Mouse (Mus musculus) CH12.LX (cell line): ENCODE data around the gene Adam15. TPM values are rescaled to one million over a fixed set of nuclear protein-coding genes. Genes with fewer than 3 reads are reported as not detected.
A peak's percentile ranks its signal among the peaks of the same experiment; 100 is the strongest.

Source experiments
- DNase-seq: peaks from one replicate; pipeline ENCODE4 v3.0.0-alpha.2; 2013; ENCODE audit errors: extremely low read depth
- H3K27ac ChIP-seq: 2 replicates; pipeline ENCODE4 v1.5.1; 2012; ENCODE audit warnings: low read depth, mild to moderate bottlenecking, control low read depth, moderate library complexity; ENCODE audit not compliant: insufficient read depth
- H3K27me3 ChIP-seq: replicated peaks from 2 replicates; pipeline ENCODE3; 2012; ENCODE audit warnings: inconsistent platforms
- H3K36me3 ChIP-seq, 2 experiments: replicated peaks in 1 of 2; 2 replicates each; pipeline versions ENCODE3 to v1.6.1; 2012; ENCODE audit warnings: inconsistent platforms in 1 of 2, low read length in 1 of 2, mild to moderate bottlenecking in 1 of 2, mixed read lengths in 1 of 2, moderate library complexity in 1 of 2; ENCODE audit not compliant: control insufficient read depth in 1 of 2, insufficient read depth in 1 of 2
- H3K4me1 ChIP-seq, 2 experiments: 2 replicates each; pipeline ENCODE4 v1.6.1; 2012; ENCODE audit warnings: inconsistent platforms in 1 of 2, moderate library complexity in 1 of 2; ENCODE audit not compliant: insufficient read depth in 2 of 2, control insufficient read depth in 1 of 2
- H3K4me2 ChIP-seq: 2 replicates; pipeline ENCODE4 v1.6.1; 2012; ENCODE audit warnings: low read depth, mild to moderate bottlenecking, control low read depth; ENCODE audit not compliant: poor library complexity, insufficient read depth, severe bottlenecking
- H3K4me3 ChIP-seq, 3 experiments: fragments of 150-350 bp in 1 of 3; sonication (generic) in 1 of 3; replicated peaks in 1 of 3; 2 replicates each; pipeline versions ENCODE3 to v1.5.1; 2011 to 2012; ENCODE audit warnings: low read depth in 2 of 3, low read length in 2 of 3, mild to moderate bottlenecking in 2 of 3, moderate library complexity in 2 of 3, control low read depth in 1 of 3, improper control_type of control experiment in 1 of 3, inconsistent platforms in 1 of 3, mixed read lengths in 1 of 3; ENCODE audit not compliant: poor library complexity in 1 of 3
- H3K79me2 ChIP-seq: replicated peaks from 2 replicates; pipeline ENCODE4 v1.6.1; 2012; ENCODE audit warnings: mild to moderate bottlenecking, moderate library complexity; ENCODE audit not compliant: control insufficient read depth, poor library complexity, insufficient read depth, severe bottlenecking; ENCODE audit errors: extremely low read depth
- H3K9ac ChIP-seq: 2 replicates; pipeline ENCODE4 v1.6.1; 2012; ENCODE audit warnings: low read depth, mild to moderate bottlenecking, control low read depth, moderate library complexity; ENCODE audit not compliant: insufficient read depth
- H3K9me3 ChIP-seq: replicated peaks from 2 replicates; pipeline ENCODE3; 2012; ENCODE audit warnings: low read length, inconsistent platforms, mixed read lengths
- BHLHE40 ChIP-seq: IDR thresholded peaks from 2 replicates; pipeline ENCODE4 v1.6.1; 2011; ENCODE audit warnings: mild to moderate bottlenecking, low read depth, low read length, improper control_type of control experiment
- CTCF ChIP-seq, 2 experiments: IDR thresholded peaks in 1 of 2; conservative IDR thresholded peaks in 1 of 2; 2 replicates each; pipeline ENCODE4 v1.5.1; 2011 to 2012; ENCODE audit warnings: low read depth in 2 of 2, low read length in 2 of 2, improper control_type of control experiment in 1 of 2, inconsistent platforms in 1 of 2, mild to moderate bottlenecking in 1 of 2, moderate library complexity in 1 of 2
- EP300 ChIP-seq: IDR thresholded peaks from 2 replicates; pipeline ENCODE4 v1.6.1; 2011; ENCODE audit warnings: low read length, improper control_type of control experiment
- ETS1 ChIP-seq: conservative IDR thresholded peaks from 2 replicates; pipeline ENCODE4 v1.6.1; 2012; ENCODE audit warnings: low read depth, mild to moderate bottlenecking, inconsistent platforms, low read length, improper control_type of control experiment, moderate library complexity
- JUN ChIP-seq: IDR thresholded peaks from 2 replicates; pipeline ENCODE4 v1.6.1; 2011; ENCODE audit warnings: low read depth, mild to moderate bottlenecking, low read length, improper control_type of control experiment, moderate library complexity; ENCODE audit not compliant: insufficient read depth
- KAT2A ChIP-seq: IDR thresholded peaks from 2 replicates; pipeline ENCODE4 v1.6.1; 2012; ENCODE audit warnings: low read length, improper control_type of control experiment, inconsistent platforms; ENCODE audit not compliant: insufficient replicate concordance
- MAFK ChIP-seq: IDR thresholded peaks from 2 replicates; pipeline ENCODE4 v1.6.1; 2011; ENCODE audit warnings: low read length, improper control_type of control experiment; ENCODE audit not compliant: insufficient replicate concordance
- MXI1 ChIP-seq: IDR thresholded peaks from 2 replicates; pipeline ENCODE4 v1.6.1; 2011; ENCODE audit warnings: mild to moderate bottlenecking, low read depth, low read length, improper control_type of control experiment
- MYC ChIP-seq: IDR thresholded peaks from 2 replicates; pipeline ENCODE4 v1.6.1; 2011; ENCODE audit warnings: low read depth, mild to moderate bottlenecking, improper control_type of control experiment, low read length
- NELFE ChIP-seq: IDR thresholded peaks from 2 replicates; pipeline ENCODE4 v1.6.1; 2011; ENCODE audit warnings: low read depth, low read length, improper control_type of control experiment
- NRF1 ChIP-seq: IDR thresholded peaks from 2 replicates; pipeline ENCODE4 v1.6.1; 2014; ENCODE audit warnings: low read depth, mild to moderate bottlenecking, inconsistent platforms, low read length, improper control_type of control experiment, moderate library complexity
- PAX5 ChIP-seq: IDR thresholded peaks from 2 replicates; pipeline ENCODE4 v1.6.1; 2012; ENCODE audit warnings: low read length, inconsistent platforms, mixed read lengths
- POLR2A ChIP-seq: IDR thresholded peaks from 2 replicates; pipeline ENCODE4 v1.6.1; 2011; ENCODE audit warnings: low read depth, mild to moderate bottlenecking, improper control_type of control experiment, low read length
- POLR2AphosphoS2 ChIP-seq: IDR thresholded peaks from 2 replicates; pipeline ENCODE4 v1.6.1; 2011; ENCODE audit warnings: low read depth, low read length, improper control_type of control experiment
- RCOR1 ChIP-seq: conservative IDR thresholded peaks from 2 replicates; pipeline ENCODE4 v1.6.1; 2012; ENCODE audit warnings: low read depth, mild to moderate bottlenecking, inconsistent platforms, low read length, improper control_type of control experiment
- SMC3 ChIP-seq: IDR thresholded peaks from 2 replicates; pipeline ENCODE4 v1.6.1; 2011; ENCODE audit warnings: low read depth, low read length, improper control_type of control experiment
- TBP ChIP-seq: conservative IDR thresholded peaks from 2 replicates; pipeline ENCODE4 v1.6.1; 2011; ENCODE audit warnings: low read depth, low read length, improper control_type of control experiment
- TCF12 ChIP-seq: IDR thresholded peaks from 2 replicates; pipeline ENCODE4 v1.6.1; 2014; ENCODE audit warnings: low read depth, mild to moderate bottlenecking, inconsistent platforms, low read length, improper control_type of control experiment
- USF2 ChIP-seq: conservative IDR thresholded peaks from 2 replicates; pipeline ENCODE4 v1.6.1; 2011; ENCODE audit warnings: low read depth, low read length, improper control_type of control experiment
- ZKSCAN1 ChIP-seq: IDR thresholded peaks from 2 replicates; pipeline ENCODE4 v1.6.1; 2012; ENCODE audit warnings: low read depth, inconsistent platforms, low read length, improper control_type of control experiment, borderline replicate concordance
- ZNF384 ChIP-seq: IDR thresholded peaks from 2 replicates; pipeline ENCODE4 v1.6.1; 2012; ENCODE audit warnings: low read depth, low read length, improper control_type of control experiment, inconsistent platforms
- dilution Hi-C: fragments of 300-500 bp; cut with MboI; formaldehyde crosslinking; loops from 2 replicates; pipeline ENCODE4 v1.14.3; 2020; ENCODE audit warnings: low sequenced_read_pairs; ENCODE audit not compliant: extremely low pct_unique_long_range_greater_than_20kb, extremely low pct_ligation_motif_present
- in situ Hi-C: fragments of 300-500 bp; cut with MboI; formaldehyde crosslinking; loops from 3 replicates; pipeline ENCODE4 v1.14.3; 2019; ENCODE audit warnings: low sequenced_read_pairs, low pct_ligation_motif_present, low pct_unique_long_range_greater_than_20kb, mixed read lengths
- polyA plus RNA-seq: library from polyadenylated mRNA; unstranded; fragments of >175 nt; gene quantifications from 2 replicates; pipeline ENCODE4 v1.2.1, GENCODE M21; 2012; ENCODE audit warnings: low read depth; ENCODE audit not compliant: insufficient read length
- total RNA-seq, 2 experiments: library from RNA; depleted of rRNA; stranded (reverse); fragments of 300-350 nt in 1 of 2; fragments of >200 nt in 1 of 2; gene quantifications; 2 replicates each; pipeline ENCODE4 v1.2.3; 2012 to 2014

Gene Adam15
- total and polyA plus RNA-seq, 3 experiments: 5.8 to 39.1 (median 26.5) TPM

- no peak for DNase-seq
- Histone ChIP-seq H3K4me1 (peaks cover 11 to 22% of the 10 kb centered on the region in 2 experiments), H3K4me2 (no peak overlapping the region), H3K9me3 (no peaks in the 10 kb centered on the region), H3K4me3 (no peak overlapping the region), H3K79me2 (no peaks in the 10 kb centered on the region), H3K27ac (no peak overlapping the region), H3K9ac (no peak overlapping the region), H3K27me3 (peaks cover 58% of the 10 kb centered on the region), H3K36me3 (no peaks in the 10 kb centered on the region)
- dilution Hi-C loops: no loop called here
- no peak for TF ChIP-seq MYC
- TF ChIP-seq NELFE: no peak
- no peak for TF ChIP-seq SMC3
- TF ChIP-seq POLR2A: no peak
- in situ Hi-C loops: loop anchor here (25.0 kb wide), 2 partner anchors 360 to 435 kb away; partner anchors contain the start of genes Chrnb2 and Ube2q1
Measured at GRCm38 (mm10) chr3:89327371-89327870, 22.4 kb downstream of the Adam15 start.

DNA sequence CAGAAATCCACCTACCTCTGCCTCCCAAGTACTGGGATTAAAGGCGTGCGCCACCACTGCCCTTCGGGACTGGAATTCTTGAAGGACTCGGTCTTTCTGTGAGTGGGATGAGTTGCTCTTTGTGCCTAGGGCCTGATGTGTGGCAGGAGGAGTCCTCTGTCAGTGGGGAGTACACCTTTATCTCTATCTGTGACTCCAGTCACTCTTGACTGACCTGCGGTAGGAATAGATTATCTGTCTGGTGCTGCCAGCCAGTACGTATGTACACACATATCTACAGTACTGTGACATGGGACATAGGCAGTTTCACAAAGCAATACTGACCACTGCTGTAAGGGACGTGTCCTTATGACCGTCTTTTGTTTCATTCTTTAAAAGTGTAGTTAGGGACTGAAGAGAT, 23.9 kb downstream of the Adam15 start:
- dilution Hi-C loops (no loop called here), in situ Hi-C loops (loop anchor here (25.0 kb wide), 2 partner anchors 361 to 436 kb away; partner anchors contain the start of genes Chrnb2 and Ube2q1)
- no peak overlapping the region for H3K4me3 ChIP-seq

GRCm38 (mm10) chr3:89322514-89323165, 27.2 kb downstream of the Adam15 start, which contains the start of gene Efna3:
TSS of gene Efna3 (minus strand) at chr3:89322965.
- Histone ChIP-seq H3K27me3 (peaks cover 84% of the 10 kb centered on the region), H3K9ac (no peak within 1 kb of the TSS), H3K4me1 (peaks cover 24 to 38% of the 10 kb centered on the region in 2 experiments), H3K79me2 (no peaks in the 10 kb centered on the region), H3K4me3 (peak within 1 kb of the TSS in 2 of 3 experiments; percentile 4 to 53), H3K36me3 (no peaks in the 10 kb centered on the region), H3K9me3 (peaks cover 3% of the 10 kb centered on the region), H3K27ac (no peak within 1 kb of the TSS), H3K4me2 (peak within 1 kb of the TSS; percentile 88)
- in situ Hi-C loops (no loop called here), dilution Hi-C loops (no loop called here)
- DNase-seq: no peak
- no peak for TF ChIP-seq MXI1

More for the DNA sequence above, 23.9 kb downstream of the Adam15 start:
- Histone ChIP-seq H3K79me2 (no peaks in the 10 kb centered on the region), H3K9ac (no peak overlapping the region), H3K36me3 (no peaks in the 10 kb centered on the region), H3K4me1 (peaks cover 21 to 29% of the 10 kb centered on the region in 2 experiments), H3K27ac (no peak overlapping the region), H3K9me3 (no peaks in the 10 kb centered on the region), H3K27me3 (peaks cover 74% of the 10 kb centered on the region), H3K4me2 (no peak overlapping the region)
- no peak for DNase-seq
- TF ChIP-seq MXI1 (no peak), TCF12 (no peak), SMC3 (no peak), MAFK (no peak), KAT2A (no peak), PAX5 (no peak), POLR2AphosphoS2 (no peak), RCOR1 (no peak), NRF1 (no peak), ETS1 (no peak), ZNF384 (no peak), JUN (no peak), USF2 (no peak), POLR2A (no peak), BHLHE40 (no peak), EP300 (no peak), TBP (no peak), ZKSCAN1 (no peak), CTCF (conservative IDR thresholded peaks at IDR 0.05 in 1 of 2, IDR thresholded peaks at IDR 0.05 in 1 of 2; ENCODE audit: low read depth in 2 of 2, low read length in 2 of 2) (no peak)
